Mouse (Mus musculus) cerebellum, postnatal 4 days (tissue): Measurements from ENCODE around the gene Ifngr2.

Experiments
- DNase-seq, 2 experiments: peaks; one replicate each; pipeline ENCODE4 v3.0.0; 2022; ENCODE audit warnings: low spot score in 2 of 2, mixed read lengths in 1 of 2

Ifngr2 gene

GRCm38 (mm10) chr16:91609501-91610245 lies 62.8 kb downstream of the Ifngr2 start:
- no peak for DNase-seq

GRCm38 (mm10) chr16:91611248-91611647 lies 64.4 kb downstream of the Ifngr2 start:
- no peak for DNase-seq

- DNase-seq: no peak
Measured at GRCm38 (mm10) chr16:91612525-91612924, 65.7 kb downstream of the Ifngr2 start.

- no peak for DNase-seq
Measured at GRCm38 (mm10) chr16:91614552-91614951, 67.7 kb downstream of the Ifngr2 start.
